Mouse (Mus musculus) CD8-positive naive resting alpha-beta T cell, adult 2 months (primary cell): ENCODE data around the gene Cacng7.
A peak's percentile ranks its signal among the peaks of the same experiment; 100 is the strongest.

Experiments used
- DNase-seq, 2 experiments: peaks; one replicate each; pipeline ENCODE4 v3.0.0; 2022; ENCODE audit warnings: low read depth in 2 of 2, low spot score in 2 of 2

Gene Cacng7

DNA sequence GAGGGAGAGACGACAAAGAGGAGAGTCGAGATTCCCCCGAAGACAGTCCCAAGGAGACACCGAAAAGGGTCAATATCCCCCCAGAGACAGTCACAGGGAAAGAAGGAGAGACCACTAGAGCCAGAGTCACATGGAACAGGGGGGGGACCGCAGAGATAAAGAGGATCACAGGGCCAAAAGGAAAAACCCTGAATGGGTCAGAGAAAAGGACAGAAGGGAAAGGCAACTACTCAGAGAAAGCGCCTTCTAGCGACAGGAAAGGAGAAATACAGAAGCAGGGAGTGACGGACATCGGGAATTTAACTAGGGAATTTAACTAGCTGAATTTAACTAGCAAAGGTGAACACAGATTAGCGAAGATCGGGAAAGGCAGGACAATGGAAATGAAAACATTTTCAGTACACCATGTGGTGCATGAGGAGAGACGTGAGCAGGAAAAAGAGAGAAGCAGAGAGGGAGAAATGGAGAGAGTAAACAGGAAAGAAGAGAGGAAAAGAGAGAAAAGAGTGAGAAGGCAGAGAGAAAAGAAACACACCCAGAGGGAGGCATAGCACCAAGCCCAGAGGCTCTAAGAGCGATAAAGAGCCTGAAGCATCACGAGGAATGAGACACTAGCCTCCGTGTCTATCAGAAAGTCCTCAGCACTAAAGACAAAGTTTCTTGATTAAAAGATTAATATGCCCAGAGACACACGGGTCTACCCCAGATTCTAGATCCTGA lies 30.0 kb upstream of the Cacng7 start:
- no peak for DNase-seq

DNA sequence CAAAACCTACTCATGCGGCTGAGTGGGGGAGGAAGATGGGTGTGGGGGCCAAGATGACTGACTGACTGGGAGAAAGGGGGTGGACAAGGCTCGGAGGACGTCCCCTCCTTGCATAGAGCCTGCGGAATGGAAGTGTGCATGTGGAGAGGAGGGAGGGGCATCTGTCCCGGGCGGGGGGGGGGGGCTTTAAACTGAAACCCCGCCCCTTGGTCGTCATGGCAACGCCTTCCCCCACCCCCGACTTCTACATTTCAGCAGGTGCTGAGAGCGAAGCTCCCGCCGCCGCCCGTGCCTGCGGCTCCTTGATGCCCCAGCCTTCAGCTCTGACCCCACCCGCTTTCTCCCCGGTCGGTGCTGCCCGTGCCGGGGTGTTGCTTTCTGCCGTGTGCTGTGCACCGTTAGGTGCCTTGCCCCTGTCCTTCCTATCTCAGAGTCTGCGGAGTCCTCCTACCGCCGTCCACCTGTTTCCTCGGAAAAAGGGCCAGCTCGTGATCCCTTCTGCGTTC lies 29.4 kb upstream of the Cacng7 start:
- peak in 1 of 2 experiments; percentile 1 for DNase-seq

DNA sequence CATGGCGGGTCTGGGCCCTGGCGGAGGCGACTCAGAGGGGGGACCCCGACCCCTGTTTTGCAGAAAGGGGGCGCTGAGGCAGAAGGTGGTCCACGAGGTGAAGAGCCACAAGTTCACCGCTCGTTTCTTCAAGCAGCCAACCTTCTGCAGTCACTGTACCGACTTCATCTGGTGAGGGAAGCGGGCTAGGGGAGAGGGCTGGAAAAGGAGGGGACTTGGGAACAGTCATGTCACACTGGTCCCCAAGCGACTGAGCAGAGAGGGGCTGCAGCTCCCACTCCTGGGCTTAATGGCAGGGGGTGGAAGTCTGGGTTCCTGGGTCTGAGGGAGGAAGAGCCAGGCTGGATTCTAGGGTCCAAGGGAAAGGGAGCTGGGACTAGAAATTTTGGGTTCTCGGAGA lies 29.0 kb upstream of the Cacng7 start:
- no peak for DNase-seq

DNA sequence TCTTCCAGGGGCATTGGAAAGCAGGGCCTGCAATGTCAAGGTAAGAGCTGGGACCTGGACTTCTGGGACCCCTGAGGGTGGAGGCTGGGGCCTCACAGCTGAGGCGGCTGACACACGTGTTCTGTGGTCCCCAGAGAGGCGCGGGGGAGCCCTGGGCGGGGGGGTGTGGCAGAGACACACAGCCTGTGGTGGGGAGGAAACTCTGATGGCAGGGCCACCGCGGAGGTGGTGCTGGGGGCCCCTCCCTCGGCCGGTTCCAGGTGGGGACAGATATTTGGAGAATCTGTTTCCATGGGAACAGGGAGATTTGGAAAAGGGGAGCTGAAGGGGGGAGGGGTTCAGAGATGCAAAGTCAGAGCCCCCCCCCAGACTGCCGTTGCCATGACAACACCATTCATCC lies 28.5 kb upstream of the Cacng7 start:
- DNase-seq = peak in 1 of 2 experiments; percentile 1

DNA sequence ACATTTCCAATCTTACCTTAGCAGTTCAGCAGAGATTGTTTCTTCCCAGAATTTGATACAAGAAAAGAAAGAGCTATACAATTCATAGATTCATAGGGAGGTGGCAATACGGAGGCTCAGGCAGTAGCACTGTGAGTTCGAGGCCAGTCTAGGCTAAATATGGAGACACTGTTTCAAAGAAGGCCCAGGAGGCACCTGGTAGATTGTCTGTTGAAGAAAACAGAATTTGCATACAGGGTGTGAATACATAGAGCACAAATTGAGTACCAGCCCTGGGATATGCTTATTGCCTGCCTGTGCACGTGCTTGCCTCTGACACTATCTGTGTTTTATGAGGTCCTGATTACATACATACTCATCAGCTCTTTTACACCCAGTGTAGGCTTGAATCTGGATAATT lies 26.4 kb upstream of the Cacng7 start:
- DNase-seq = no peak

DNA sequence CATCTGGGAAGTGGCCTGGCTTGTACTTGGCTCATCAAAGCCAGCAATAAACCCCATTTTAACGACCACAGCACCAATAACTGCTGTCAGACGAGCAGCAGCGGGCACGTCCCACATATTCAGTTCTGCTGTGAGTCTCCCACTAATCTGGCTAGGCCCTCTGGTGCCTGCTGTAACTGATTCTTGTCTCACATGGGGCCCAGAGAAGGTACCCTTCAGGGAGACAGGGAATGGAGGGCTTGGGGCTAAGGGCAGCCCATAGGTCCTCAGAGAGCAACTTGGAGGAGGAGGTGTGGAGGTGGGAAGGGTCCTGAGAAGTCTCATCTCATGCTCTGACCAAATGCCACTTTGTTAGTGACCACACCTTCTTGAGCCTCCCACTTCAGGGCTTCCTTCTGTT lies 24.1 kb upstream of the Cacng7 start:
- no peak for DNase-seq

DNA sequence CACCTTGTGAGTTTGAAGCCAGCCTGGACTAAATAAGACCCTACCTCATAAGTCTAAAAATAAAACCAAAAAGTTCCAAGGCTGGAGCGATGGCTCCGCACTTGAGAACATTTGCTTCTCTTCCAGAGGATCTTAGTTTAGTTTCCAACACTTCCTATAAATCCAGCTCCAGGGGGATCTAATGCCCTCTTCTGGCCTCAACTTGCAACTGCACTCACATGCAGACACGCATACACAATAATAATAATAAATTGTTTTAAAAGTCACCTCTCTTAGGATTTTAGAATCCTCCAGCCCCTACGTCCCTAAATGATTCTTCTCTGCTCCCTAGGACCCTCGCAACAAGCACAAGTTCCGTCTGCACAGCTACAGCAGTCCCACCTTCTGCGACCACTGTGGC lies 22.5 kb upstream of the Cacng7 start:
- no peak for DNase-seq

DNA sequence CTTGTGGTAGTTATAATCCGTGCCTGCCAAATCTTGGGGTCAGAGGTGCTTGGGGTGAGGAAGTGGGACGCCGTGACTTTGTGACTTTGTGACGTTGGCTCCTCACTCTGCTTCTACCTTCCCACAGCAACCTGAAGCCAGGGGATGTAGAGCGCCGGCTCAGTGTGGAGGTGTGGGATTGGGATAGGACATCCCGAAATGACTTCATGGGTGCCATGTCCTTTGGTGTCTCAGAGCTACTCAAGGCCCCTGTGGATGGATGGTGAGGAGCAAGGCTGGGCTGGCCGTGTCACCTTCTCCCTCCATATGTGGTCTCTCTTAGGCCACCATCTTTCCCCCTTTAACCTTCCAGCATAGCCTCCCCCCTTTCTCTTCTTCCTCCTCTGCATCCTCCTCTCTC lies 19.2 kb upstream of the Cacng7 start:
- DNase-seq = no peak

DNA sequence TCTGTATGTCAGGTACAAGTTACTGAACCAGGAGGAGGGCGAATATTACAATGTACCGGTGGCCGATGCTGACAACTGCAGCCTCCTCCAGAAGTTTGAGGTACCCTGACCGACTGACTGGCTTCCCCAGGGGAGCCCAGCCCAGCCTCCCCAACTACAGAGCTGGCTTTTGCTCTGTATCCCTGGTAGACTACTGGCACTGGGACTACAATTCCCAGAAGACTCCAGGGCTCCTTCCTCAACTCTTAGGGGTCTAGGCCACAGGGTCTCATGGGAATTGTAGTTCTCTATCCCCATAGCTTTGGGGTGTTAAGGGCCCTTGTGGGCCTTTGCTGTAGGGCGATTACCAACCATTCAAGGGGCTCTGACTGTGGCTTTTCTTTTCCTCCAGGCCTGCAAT lies 18.6 kb upstream of the Cacng7 start:
- DNase-seq = no peak

DNA sequence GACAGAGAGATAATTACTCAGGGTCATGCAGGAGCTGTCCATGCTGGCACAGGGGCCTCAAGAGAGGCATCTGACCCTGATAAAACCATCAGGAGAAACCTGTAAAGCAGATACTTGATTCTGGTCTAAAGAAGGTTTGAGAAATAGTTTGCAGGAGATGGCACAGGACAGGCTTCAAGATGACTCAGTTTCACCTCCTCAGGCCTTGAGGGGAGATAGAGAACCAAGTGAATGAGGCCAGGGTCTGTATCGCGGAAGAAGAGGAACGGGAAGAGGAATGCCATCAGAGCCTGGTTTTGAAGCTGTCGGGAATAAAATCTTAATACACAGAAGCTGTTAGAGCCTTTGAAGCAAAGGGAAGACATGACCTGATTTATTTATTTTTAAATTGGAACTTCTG lies 15.1 kb upstream of the Cacng7 start:
- no peak for DNase-seq

DNA sequence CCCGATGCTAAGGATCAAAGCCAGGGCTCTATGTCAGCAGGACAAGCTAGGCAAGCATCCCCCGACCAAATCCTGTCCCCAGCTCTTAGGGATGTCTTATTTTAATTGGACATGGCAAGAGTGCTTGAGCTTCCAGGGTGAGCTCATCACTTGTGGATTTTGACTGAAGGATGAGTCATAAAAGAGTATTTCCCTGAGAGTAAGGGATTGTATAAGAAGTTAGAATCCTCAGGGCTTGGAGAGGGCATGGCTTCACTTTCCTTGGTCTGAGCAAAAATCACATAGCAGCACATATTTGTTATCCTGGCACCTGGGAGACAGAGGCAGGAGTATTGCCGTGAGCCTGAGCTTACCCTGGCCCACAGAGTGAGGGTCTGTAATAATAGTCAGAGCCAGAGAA lies 11.9 kb upstream of the Cacng7 start:
- DNase-seq = no peak

DNA sequence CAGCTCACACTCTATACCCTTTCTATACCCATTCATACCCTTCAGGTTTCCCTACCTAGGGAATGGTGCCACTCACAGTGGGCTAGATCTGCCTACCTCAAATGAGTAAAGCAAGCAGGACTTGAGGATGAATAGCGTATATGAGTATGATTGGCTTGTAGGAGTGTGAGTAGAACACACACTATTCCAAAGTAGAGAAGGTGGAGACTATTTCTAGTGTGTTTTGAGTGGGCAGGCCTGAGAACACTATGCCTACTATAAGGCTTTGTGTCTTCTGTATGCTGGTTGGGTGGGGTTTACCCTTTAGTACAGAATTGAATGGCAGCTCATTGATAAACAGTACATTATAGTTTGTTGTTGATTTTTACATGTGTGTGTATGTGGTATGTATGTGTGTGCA lies 8.9 kb upstream of the Cacng7 start:
- no peak for DNase-seq

DNA sequence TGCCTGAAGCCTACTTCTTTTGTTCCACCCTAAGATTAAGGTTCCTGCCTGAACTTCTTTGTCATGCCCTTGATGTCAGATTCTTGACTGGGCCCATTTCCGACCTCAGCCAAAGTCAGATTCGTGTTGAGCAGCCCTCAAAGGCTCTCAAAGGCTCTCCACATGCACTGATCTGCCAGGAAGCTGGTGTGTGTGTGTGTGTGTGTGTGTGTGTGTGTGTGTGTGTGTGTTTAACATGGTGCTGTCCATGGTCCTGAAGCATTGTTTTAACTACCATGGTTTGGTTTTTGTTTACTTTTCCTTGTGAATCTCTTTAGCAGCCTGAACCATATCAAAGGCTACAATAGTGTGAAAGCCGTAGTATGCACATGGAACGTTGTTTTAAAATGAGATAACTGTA lies 4.8 kb upstream of the Cacng7 start:
- no peak for DNase-seq

DNA sequence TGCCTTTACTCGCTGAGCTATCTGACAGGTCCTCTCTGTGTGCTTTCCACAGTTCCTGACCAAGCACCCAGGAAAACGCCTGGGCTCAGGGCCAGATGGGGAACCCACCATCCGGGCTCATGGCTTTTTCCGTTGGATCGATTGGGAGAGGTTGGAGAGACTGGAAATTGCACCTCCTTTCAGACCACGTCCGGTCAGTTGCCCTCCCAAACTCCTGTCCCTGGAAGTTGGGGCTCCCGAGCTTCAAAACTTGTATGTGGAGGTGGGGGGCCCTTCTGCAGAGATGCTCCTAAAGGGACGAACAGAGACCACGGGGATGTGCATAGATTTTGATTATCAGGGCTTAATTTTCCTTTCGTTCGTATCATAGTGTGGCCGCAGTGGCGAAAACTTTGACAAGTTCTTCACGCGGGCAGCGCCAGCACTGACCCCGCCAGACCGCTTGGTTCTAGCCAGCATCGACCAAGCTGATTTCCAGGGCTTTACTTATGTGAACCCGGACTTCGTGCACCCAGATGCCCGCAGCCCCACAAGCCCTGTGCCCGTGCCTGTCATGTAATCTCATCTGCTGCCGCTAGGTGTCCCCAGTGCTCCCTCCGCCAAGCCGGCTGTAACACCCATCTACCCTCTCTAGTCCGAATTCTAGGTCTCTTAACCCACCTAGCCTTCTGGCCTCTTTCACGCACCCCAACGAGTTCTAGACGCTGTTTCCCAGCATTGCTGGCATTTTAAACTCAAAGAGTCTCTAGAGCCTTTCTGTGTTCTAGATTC lies 2.8 kb upstream of the Cacng7 start:
- peak; percentile 52 to 55 for DNase-seq

DNA sequence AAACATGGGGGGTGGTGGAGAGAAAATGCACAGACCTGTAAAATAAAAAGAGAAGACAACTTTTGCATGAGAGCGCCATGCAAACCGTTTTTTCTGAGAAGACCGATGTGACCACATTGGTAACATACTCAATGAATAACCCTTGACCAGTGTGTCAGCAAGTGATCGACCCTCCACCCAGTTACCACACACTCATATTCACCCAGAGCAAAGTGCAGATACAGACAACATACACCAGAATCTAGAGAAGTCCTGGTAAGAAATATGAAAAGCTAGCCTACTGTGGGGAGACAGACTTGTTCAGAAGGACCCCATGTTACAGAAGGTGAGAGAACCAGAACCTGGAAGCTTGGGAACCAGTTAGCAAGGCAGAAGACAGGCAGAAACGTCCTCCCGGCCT lies 1.6 kb upstream of the Cacng7 start:
- no peak for DNase-seq

DNA sequence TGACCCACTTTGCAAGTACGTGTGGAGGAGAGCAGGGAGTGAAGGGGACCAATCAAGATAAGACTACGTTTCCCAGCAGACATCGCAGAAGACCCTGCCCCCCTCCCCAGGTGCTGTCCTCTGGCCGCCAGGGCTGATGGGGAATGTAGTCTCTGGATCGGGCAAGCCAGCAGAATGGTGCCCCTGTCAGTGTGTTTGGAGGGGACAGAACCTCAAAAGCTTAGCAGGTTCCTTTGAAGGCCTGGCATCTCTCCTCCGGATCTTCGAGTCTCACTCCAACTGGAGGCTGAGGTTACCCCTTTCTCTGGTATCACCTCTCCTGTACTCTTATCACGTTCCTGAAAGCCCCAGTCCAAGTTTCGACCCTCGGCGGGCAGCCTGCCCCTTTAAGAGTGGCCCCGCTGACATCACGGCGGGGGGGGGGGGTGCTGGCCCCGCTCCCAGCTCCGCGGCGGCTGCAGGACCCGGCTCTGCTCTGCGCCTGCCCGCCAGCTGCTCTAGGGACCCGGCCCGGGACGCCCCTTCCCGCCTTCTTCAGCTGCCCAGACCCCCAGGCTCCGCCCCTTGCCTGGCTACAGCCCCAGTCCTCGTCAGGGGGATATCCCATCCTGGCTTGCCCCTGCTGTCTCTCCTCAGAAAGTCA lies 1.1 kb upstream of the Cacng7 start:
- no peak for DNase-seq

DNA sequence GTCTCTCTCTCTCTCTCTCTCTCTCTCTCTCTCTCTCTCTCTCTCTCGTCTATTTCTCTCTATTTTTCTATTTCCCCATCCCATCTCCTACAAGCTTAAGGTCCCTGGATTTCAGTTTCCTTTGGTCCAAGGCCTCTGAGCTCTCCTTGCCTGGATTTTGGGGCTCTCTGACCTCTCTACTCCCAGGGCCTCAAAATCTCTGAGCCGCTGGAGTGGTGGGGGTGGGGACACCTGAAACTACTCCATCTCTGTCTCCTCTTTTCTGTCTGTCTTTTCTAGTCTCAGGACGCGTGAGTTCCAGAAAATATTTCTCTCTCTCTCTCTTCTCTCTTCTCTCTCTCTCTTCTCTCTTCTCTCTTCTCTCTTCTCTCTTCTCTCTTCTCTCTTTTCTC lies 535 bp upstream of the Cacng7 start:
- no peak for DNase-seq

DNA sequence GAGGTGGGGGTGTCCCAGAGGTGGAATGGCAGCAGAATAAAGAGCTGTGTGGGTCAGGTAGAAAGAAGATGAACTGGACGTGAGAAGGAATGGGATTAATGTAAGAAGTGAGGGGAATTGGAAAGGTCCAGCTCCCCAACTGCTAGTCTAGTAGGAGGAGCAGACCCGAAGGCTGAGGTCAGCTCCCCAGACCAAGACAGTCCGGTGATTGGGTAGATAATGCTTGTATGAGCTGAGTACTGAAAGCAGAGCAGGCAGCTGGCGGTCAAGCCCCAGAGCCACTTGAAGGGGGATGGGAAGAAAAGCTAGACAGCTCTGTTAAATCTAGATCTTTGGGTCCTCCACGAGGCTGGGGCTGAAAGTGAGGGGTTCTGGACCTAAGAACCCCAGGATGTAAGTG lies 787 bp downstream of the Cacng7 start:
- no peak for DNase-seq

DNA sequence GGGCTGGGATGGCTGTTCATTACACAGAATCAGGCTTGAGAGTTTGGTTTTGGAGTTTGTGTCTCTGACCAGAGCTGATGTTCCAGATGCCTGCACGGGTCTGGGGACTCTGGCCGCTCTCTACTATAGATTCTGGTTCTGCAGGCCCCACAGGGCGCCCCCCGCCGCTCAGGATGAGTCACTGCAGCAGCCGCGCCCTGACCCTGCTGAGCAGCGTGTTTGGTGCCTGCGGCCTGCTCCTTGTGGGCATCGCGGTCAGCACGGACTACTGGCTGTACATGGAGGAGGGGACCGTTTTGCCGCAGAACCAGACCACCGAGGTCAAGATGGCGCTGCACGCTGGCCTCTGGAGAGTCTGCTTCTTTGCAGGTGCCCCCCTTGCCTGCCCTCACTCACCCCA lies 3.7 kb downstream of the Cacng7 start:
- no peak for DNase-seq

DNA sequence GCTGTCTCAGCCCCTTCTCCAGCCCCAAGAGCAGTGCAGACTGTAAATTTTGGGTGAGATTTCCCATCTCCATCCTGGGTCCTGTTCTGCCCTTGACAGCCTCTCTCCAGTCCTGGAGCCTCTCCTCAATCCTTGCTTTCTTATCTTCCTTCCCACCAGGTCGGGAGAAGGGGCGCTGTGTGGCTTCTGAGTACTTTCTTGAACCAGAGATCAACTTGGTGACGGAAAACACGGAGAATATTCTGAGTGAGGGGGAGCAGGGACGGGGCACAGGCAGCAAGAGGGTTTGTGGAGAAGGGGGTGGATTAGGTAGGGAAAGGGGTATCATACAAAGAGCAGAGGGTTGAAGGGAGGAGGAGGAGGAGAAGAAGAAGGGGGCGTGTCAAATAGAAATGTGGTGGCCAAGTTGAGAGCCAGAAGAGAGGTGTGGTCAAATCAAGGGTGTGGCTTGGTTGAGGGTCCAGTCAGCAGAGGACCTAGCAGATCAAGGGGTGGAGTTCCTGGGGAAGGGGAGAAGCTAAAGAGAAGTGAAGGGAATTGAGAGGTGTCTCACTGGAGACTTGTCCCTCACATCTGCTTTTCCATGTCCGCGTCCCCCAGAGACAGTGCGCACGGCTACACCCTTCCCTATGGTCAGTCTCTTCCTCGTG lies 5.7 kb downstream of the Cacng7 start:
- DNase-seq = no peak

DNA sequence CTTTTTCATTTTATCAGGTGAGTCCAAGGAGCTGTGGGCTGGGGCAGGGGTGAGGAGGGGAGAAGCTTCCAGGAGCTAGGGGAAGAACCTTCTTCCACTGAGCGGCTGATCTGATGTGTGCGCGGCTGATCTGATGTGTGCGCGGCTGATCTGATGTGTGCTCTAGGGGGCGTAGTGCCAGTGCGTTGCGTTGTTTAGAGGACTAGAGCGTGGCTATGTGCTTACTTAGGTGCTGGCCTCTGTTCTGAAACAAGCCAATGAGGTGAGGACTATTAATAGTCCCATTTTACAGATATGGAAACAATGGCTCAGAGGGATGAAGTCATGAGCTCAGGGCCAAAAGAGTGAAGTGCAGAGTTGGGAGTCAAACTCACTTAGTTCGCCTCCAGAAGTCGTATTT lies 6.3 kb downstream of the Cacng7 start:
- no peak for DNase-seq

DNA sequence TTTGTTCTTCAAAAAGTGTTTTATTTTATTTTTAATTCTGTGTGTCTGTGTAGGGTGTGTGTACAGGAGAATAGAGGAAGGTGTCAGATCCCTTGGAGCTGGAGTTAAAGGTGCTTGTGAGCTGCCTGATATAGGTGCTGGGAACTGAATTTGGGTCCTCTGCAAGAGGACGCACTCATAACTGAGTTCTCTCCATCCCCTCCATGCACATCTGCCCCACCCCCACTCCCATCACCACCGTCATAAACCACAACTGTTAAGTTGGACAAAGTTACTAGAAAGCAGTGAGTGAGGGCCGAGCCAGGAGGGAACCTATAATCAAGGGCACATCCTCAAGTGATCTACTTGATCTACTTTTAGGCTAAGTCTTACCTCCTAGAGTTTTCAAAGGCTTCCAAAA lies 11.1 kb downstream of the Cacng7 start:
- DNase-seq = no peak
